Mouse (Mus musculus) cortical plate, adult 2 months (tissue): Measurements from ENCODE around the gene Ube3a. TPM values are rescaled to one million over a fixed set of nuclear protein-coding genes. Genes with fewer than 3 reads are reported as not detected.

ENCODE experiments used
- H3K27ac ChIP-seq: fragments of 200-500 bp; 2 replicates; pipeline ENCODE4 v1.5.1; 2012; ENCODE audit warnings: low read length, control low read depth, inconsistent platforms; ENCODE audit not compliant: insufficient read depth
- H3K4me1 ChIP-seq: fragments of 200-500 bp; 2 replicates; pipeline ENCODE4 v1.6.1; 2011; ENCODE audit warnings: low read length; ENCODE audit not compliant: control insufficient read depth, insufficient read depth
- H3K4me3 ChIP-seq: fragments of 200-500 bp; 2 replicates; pipeline ENCODE4 v1.5.1; 2011; ENCODE audit warnings: mild to moderate bottlenecking, low read length, control low read depth; ENCODE audit not compliant: insufficient read depth
- CTCF ChIP-seq: fragments of 200-500 bp; IDR thresholded peaks from 2 replicates; pipeline ENCODE4 v1.5.1; 2011; ENCODE audit warnings: mild to moderate bottlenecking, control low read depth, low read length; ENCODE audit not compliant: insufficient read depth; ENCODE audit errors: extremely low read depth
- POLR2A ChIP-seq: fragments of 200-500 bp; IDR thresholded peaks from 2 replicates; pipeline ENCODE4 v1.6.1; 2011; ENCODE audit warnings: mild to moderate bottlenecking, low read length, control low read depth; ENCODE audit not compliant: insufficient read depth; ENCODE audit errors: extremely low read depth
- polyA plus RNA-seq: library from polyadenylated mRNA; depleted of rRNA; stranded (reverse); fragments of >200 nt; gene quantifications from 2 replicates; pipeline ENCODE4 v1.2.3, GENCODE M21; 2012; rRNA removed

The Ube3a gene
- 26.4 and 27.1 TPM in 2 replicates for polyA plus RNA-seq

- peak; percentile 82; the same call in 1 of the 2 replicates for TF ChIP-seq POLR2A
- TF ChIP-seq CTCF: no peak
- no peaks in the 10 kb centered on the region for H3K4me1 ChIP-seq
- H3K4me3 ChIP-seq: peak within 1 kb of the TSS; percentile 56
- peak within 1 kb of the TSS; percentile 83 for H3K27ac ChIP-seq
Observed at GRCm38 (mm10) chr7:59228045-59228865, at the start of gene Ube3a. Gene Ube3a (plus strand): TSS chr7:59228750.

DNA sequence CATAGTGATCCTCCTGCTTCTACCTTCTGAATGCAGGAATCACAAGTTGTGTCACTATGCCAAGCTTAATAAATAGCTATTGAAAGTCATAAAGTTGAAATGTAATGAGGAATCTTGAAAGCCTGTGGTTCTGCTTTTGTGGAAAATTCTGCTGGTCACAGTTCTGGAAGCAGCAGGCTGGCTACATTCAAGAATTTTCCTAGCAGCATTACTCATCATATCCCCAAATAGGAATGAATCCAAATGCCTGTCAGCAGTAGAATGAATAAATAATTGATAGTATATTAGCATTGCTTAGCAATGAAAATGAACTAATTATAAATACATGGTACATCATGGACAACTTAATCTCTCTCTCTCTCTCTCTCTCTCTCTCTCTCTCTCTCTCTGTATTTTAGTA lies 35.7 kb upstream of the Ube3a start:
- Histone ChIP-seq H3K4me3 (no peak overlapping the region), H3K27ac (no peak overlapping the region), H3K4me1 (no peaks in the 10 kb centered on the region)
- TF ChIP-seq CTCF: no peak
- TF ChIP-seq POLR2A: no peak

DNA sequence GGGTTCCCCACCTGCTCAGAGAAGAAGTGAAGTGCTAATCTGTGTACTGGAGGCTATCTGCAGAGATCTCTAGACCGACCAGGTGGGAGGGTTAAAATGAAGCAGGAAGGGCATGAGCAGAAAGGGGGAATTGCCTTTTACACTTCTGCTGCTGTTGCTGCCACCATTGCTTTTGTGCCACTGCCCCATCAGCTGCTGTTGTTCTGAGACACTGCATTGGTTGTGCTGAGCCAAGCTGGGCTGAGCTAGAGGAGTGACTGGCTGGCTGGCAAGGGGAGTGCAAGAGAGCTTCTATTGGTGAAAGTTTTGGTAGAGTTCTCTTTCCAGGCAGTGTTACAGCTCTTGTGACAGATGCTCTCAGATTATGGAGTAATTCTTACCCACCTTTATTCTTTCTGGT lies 13.6 kb upstream of the Ube3a start:
- Histone ChIP-seq H3K27ac (no peak overlapping the region), H3K4me1 (no peaks in the 10 kb centered on the region), H3K4me3 (no peak overlapping the region)
- TF ChIP-seq CTCF: no peak
- TF ChIP-seq POLR2A: no peak

DNA sequence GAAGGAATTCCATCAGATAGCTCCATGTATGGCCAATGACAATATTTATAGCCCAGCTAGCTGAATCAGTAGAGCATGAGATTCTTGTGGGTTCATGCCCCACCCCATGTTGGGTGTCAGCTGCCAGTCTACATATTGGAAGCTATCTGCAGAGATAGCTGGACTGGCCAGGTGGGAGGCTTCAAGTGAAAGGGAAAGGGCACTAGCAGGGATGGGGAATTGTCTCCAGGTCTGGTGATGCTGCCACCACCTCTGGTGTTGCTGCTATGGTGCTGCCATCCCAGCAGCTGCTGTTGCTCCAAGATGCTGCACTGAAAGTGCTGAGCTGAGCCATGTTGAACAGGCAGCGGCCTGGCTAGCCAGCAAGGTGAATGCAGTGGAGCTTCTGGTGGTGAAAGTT lies 7.3 kb upstream of the Ube3a start:
- H3K4me3 ChIP-seq: no peak overlapping the region
- H3K27ac ChIP-seq: no peak overlapping the region
- no peak for TF ChIP-seq CTCF
- TF ChIP-seq POLR2A: no peak
- no peaks in the 10 kb centered on the region for H3K4me1 ChIP-seq

- H3K4me1 ChIP-seq: no peaks in the 10 kb centered on the region
- H3K4me3 ChIP-seq: peak overlapping the region; percentile 56
- 0 out of 2 replicates have a peak, but pooled peaks have one; percentile 15 for TF ChIP-seq CTCF
- TF ChIP-seq POLR2A: no peak
- peak overlapping the region; percentile 82 for H3K27ac ChIP-seq
Observed at GRCm38 (mm10) chr7:59228866-59229182, 274 bp downstream of the Ube3a start.

DNA sequence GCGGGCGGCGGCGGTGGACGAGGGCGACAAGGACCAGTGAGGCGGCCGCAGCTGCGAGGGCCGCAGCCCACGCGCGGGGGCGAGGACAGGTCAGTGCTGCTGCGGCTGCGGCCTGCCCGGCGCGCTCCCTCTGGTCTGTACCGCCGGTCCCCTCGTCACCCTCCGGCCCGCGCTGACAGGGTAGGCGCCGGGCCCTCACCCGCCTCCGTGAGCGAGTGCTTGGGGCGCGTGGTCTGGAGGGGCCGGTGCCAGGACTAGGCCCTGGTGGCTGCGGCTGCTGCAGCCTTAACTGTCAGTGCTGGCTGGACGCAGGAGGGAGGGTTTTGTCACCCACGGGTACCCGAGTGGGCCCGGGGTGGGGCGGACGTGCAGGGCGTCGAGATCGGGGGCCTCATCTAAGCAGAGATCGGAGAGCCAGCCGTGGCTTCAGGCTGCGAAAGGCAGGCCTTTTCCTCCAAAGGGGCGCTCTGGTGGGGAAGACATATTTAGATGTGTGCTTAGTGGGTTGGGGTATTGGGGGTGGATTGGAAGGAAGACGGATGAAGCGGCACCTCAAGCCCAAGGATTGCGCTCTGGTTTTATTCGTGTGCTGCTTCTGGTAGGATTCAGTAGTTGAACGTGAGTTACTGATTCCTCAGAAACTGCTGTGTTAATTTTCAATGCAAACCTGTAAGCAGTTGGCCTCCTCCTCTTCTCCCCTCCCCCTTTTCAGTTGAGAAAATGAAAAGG lies 797 bp downstream of the Ube3a start:
- TF ChIP-seq POLR2A: no peak
- TF ChIP-seq CTCF: no peak
- peak overlapping the region; percentile 56 for H3K4me3 ChIP-seq
- H3K27ac ChIP-seq: peak overlapping the region; percentile 82
- no peaks in the 10 kb centered on the region for H3K4me1 ChIP-seq

GRCm38 (mm10) chr7:59230304-59230703 lies 1.8 kb downstream of the Ube3a start:
- Histone ChIP-seq H3K27ac (no peak overlapping the region), H3K4me1 (no peaks in the 10 kb centered on the region)
- TF ChIP-seq POLR2A (no peak), CTCF (no peak)

GRCm38 (mm10) chr7:59230768-59231167 lies 2.2 kb downstream of the Ube3a start:
- TF ChIP-seq CTCF (no peak), POLR2A (no peak)
- no peaks in the 10 kb centered on the region for H3K4me1 ChIP-seq
- no peak overlapping the region for H3K27ac ChIP-seq
- H3K4me3 ChIP-seq: peak overlapping the region; percentile 56; the same call in 1 of the 2 replicates

More at GRCm38 (mm10) chr7:59230304-59230703, 1.8 kb downstream of the Ube3a start:
- peak overlapping the region; percentile 56 for H3K4me3 ChIP-seq

DNA sequence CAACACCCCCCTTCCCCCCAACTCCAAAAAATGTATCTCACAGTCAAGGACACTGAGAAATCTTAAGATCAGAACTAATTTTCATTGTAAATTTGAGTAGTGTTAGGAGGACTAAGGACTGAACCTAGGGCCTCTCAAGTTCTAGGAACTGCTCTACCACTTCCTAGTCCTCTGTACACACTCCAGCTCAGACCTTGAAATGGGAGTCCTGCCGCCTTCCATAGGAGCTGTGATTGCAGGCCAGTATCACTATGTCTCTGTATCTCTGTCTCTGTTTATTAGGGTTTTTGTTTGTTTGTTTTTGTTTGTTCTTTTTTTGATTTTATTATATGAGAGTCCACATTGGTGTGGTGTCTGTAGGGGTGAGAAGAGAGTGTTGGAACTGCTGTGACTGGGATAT lies 3.4 kb downstream of the Ube3a start:
- no peak overlapping the region for H3K27ac ChIP-seq
- no peak overlapping the region for H3K4me3 ChIP-seq
- H3K4me1 ChIP-seq: no peaks in the 10 kb centered on the region
- TF ChIP-seq POLR2A: no peak
- TF ChIP-seq CTCF: no peak

DNA sequence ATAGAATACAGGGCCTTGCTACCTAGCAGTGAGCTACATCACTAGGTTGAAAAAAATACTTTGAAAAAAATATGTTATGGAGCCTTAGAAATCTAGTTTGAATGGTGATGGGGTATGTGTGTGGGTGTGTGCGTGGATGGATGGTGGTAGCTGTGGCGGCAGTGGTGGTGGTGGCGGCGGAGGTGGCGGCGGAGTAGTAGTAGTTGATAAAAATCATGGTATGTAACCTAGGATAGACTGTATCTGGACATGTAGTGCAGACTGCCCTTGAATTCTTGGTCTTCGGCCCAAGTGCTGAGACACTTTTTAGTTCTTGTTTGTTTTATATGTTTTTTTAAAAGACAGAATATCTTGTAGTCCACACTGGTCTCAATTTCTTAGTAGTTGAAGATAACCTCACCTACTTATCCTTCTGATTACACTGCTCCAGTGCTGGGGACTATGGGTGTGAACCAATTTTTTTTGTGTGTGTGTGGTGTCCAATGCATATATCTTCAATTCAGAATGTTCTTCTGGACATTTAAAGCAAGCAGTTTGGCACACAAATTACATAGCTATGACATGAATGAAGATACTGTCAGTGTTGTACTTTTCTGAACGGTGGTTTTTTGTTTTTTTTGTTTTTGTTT lies 6.3 kb downstream of the Ube3a start:
- TF ChIP-seq CTCF: no peak
- no peak for TF ChIP-seq POLR2A
- H3K27ac ChIP-seq: no peak overlapping the region
- H3K4me3 ChIP-seq: no peak overlapping the region
- no peaks in the 10 kb centered on the region for H3K4me1 ChIP-seq
